Mouse (Mus musculus) bone marrow macrophage, adult 2 months (primary cell): ENCODE data around the gene Syngr2.

Experiments used
- CTCF ChIP-seq: IDR thresholded peaks from 2 replicates; pipeline ENCODE4 v1.5.1; 2012; ENCODE audit warnings: low read depth, mild to moderate bottlenecking, low read length, moderate library complexity
- POLR2A ChIP-seq: IDR thresholded peaks from 2 replicates; pipeline ENCODE4 v1.6.1; 2012; ENCODE audit warnings: mild to moderate bottlenecking, low read depth, low read length, borderline replicate concordance

- TF ChIP-seq POLR2A (no peak), CTCF (no peak)
These were observed 10.3 kb upstream of the Syngr2 start for GRCm38 (mm10) chr11:117799174-117799573.
